Mouse (Mus musculus) T-helper 1 cell (primary cell): ENCODE measurements around the gene Tfpi2.

Source experiments
- in situ Hi-C: fragments of 300-600 bp; cut with MboI, MseI; formaldehyde crosslinking; loops from one replicate; pipeline ENCODE4 v1.15.1; 2025; ENCODE audit warnings: high pct_unique_total_duplicates

Gene Tfpi2

GRCm38 (mm10) chr6:3988750-3989149 is at the start of gene Tfpi2:
Gene Tfpi2, minus strand, starts transcription at chr6:3988919.
- in situ Hi-C loops = no loop called here

- in situ Hi-C loops = no loop called here
Measured at GRCm38 (mm10) chr6:4030956-4031355, 42.2 kb upstream of the Tfpi2 start.

- in situ Hi-C loops = no loop called here
Measured at GRCm38 (mm10) chr6:4026367-4026766, 37.6 kb upstream of the Tfpi2 start.

GRCm38 (mm10) chr6:4022645-4023044 is 33.9 kb upstream of the Tfpi2 start:
- in situ Hi-C loops = no loop called here

GRCm38 (mm10) chr6:4009548-4009947 is 20.8 kb upstream of the Tfpi2 start:
- in situ Hi-C loops = no loop called here

GRCm38 (mm10) chr6:4008501-4009040 is 19.9 kb upstream of the Tfpi2 start:
- in situ Hi-C loops = no loop called here

- in situ Hi-C loops = no loop called here
Measured at GRCm38 (mm10) chr6:4004808-4005207, 16.1 kb upstream of the Tfpi2 start.

GRCm38 (mm10) chr6:4003890-4004306 is 15.2 kb upstream of the Tfpi2 start, which contains the start of gene Gng11:
Gene Gng11, plus strand, starts transcription at chr6:4003904.
- in situ Hi-C loops = no loop called here

- in situ Hi-C loops = no loop called here
Measured at GRCm38 (mm10) chr6:4003445-4003844, 14.7 kb upstream of the Tfpi2 start.

- in situ Hi-C loops = no loop called here
Measured at GRCm38 (mm10) chr6:4000716-4001115, 12.0 kb upstream of the Tfpi2 start.

- in situ Hi-C loops = no loop called here
Measured at GRCm38 (mm10) chr6:3999296-3999695, 10.6 kb upstream of the Tfpi2 start.

GRCm38 (mm10) chr6:3998089-3998488 is 9.4 kb upstream of the Tfpi2 start:
- in situ Hi-C loops = no loop called here

- in situ Hi-C loops = no loop called here
Measured at GRCm38 (mm10) chr6:3993492-3993891, 4.8 kb upstream of the Tfpi2 start, which contains the start of gene Gngt1. Gene Gngt1, plus strand, starts transcription at chr6:3993792.

GRCm38 (mm10) chr6:3982661-3983284 is 5.9 kb downstream of the Tfpi2 start:
- in situ Hi-C loops = no loop called here

- in situ Hi-C loops = no loop called here
Measured at GRCm38 (mm10) chr6:3973679-3974078, 15.0 kb downstream of the Tfpi2 start.

GRCm38 (mm10) chr6:3967676-3968626 is 20.8 kb downstream of the Tfpi2 start:
- in situ Hi-C loops = no loop called here

- in situ Hi-C loops = no loop called here
Measured at GRCm38 (mm10) chr6:3954969-3955368, 33.8 kb downstream of the Tfpi2 start.

GRCm38 (mm10) chr6:3936140-3936714 is 52.5 kb downstream of the Tfpi2 start:
- in situ Hi-C loops = no loop called here

- in situ Hi-C loops = no loop called here
Measured at GRCm38 (mm10) chr6:3935606-3936005, 53.1 kb downstream of the Tfpi2 start.

- in situ Hi-C loops = no loop called here
Measured at GRCm38 (mm10) chr6:3935048-3935447, 53.7 kb downstream of the Tfpi2 start.

GRCm38 (mm10) chr6:3926140-3926539 is 62.6 kb downstream of the Tfpi2 start:
- in situ Hi-C loops = no loop called here

GRCm38 (mm10) chr6:3922870-3923269 is 65.8 kb downstream of the Tfpi2 start:
- in situ Hi-C loops = no loop called here
